Mouse (Mus musculus) liver, embryonic 11.5 days (tissue): Measurements from ENCODE around the gene Susd4. TPM values are rescaled to one million over a fixed set of nuclear protein-coding genes. Genes with fewer than 3 reads are reported as not detected.

Source experiments
- polyA plus RNA-seq: library from polyadenylated mRNA; unstranded; fragments of >200 nt; fragmentation: Nextera tagmentation; extraction: Ambion mirVana; gene quantifications from 2 replicates; pipeline ENCODE4 v1.2.1, GENCODE M21; 2014

The Susd4 gene
- polyA plus RNA-seq, 1 experiment from 2014 or later: 4.6 TPM

Other genes starting within 250 kb of the Susd4 start
- 49.5 and 51.4 TPM in 2 replicates for gene Capn2, start 246.3 kb upstream of the Susd4 start, polyA plus RNA-seq
- gene Capn8, start 198.9 kb upstream of the Susd4 start, polyA plus RNA-seq: not detected in 2 replicates
- gene Ccdc185, start 14.7 kb upstream of the Susd4 start, polyA plus RNA-seq: not detected in 2 replicates
- gene Tlr5, start 190.9 kb downstream of the Susd4 start, polyA plus RNA-seq: 0.48 and 0.49 TPM in 2 replicates